Mouse (Mus musculus) intestine, embryonic 16.5 days (tissue): ENCODE data around the gene Nek9. TPM values are rescaled to one million over a fixed set of nuclear protein-coding genes. Genes with fewer than 3 reads are reported as not detected.

Source experiments
- ATAC-seq: fragments of 200-750 bp; cut with Nextera tagmentation; 2 replicates; pipeline ENCODE4 v1.8.0; 2017; ENCODE audit warnings: moderate TSS enrichment, moderate library complexity
- H3K27ac ChIP-seq: fragments of 300-500 bp; sonication (generic); 2 replicates; pipeline ENCODE4 v1.5.1; 2014; ENCODE audit warnings: mild to moderate bottlenecking, low read length
- H3K27me3 ChIP-seq: fragments of 300-500 bp; sonication (generic); replicated peaks from 2 replicates; pipeline ENCODE4 v1.6.1; 2014; ENCODE audit warnings: low read length, control low read depth, mixed read lengths; ENCODE audit not compliant: control insufficient read depth, insufficient read depth
- H3K36me3 ChIP-seq: fragments of 300-500 bp; sonication (generic); 2 replicates; pipeline ENCODE4 v1.6.1; 2014; ENCODE audit warnings: low read length, control low read depth; ENCODE audit not compliant: control insufficient read depth, insufficient read depth
- H3K4me1 ChIP-seq: fragments of 300-500 bp; sonication (generic); 2 replicates; pipeline ENCODE4 v1.6.1; 2014; ENCODE audit warnings: low read length, control low read depth, mixed read lengths; ENCODE audit not compliant: control insufficient read depth, insufficient read depth
- H3K4me2 ChIP-seq: fragments of 300-500 bp; sonication (generic); 2 replicates; pipeline ENCODE4 v1.6.1; 2014; ENCODE audit warnings: low read depth, low read length, control low read depth
- H3K4me3 ChIP-seq: fragments of 300-500 bp; sonication (generic); 2 replicates; pipeline ENCODE4 v1.5.1; 2014; ENCODE audit warnings: mild to moderate bottlenecking, low read length
- H3K9ac ChIP-seq: fragments of 300-500 bp; sonication (generic); 2 replicates; pipeline ENCODE4 v1.6.1; 2014; ENCODE audit warnings: low read depth, low read length
- H3K9me3 ChIP-seq: fragments of 300-500 bp; sonication (generic); 2 replicates; pipeline ENCODE4 v1.6.1; 2016; ENCODE audit warnings: low read length, control low read depth; ENCODE audit not compliant: control insufficient read depth
- WGBS: fragments of 180-500 bp; shearing (Covaris S2); extraction: QIAGEN DNeasy Blood & Tissue Kit; methylation state at CpG from one replicate; pipeline ENCODE4 v1.1.7; 2014; 5-methylcytosine and 5-hydroxymethylcytosine counted together
- polyA plus RNA-seq: library from polyadenylated mRNA; unstranded; fragments of >200 nt; fragmentation: Nextera tagmentation; extraction: Ambion mirVana; gene quantifications from 2 replicates; pipeline ENCODE4 v1.2.1, GENCODE M21; 2015

Gene Nek9
- 13.2 and 15.9 TPM in 2 replicates for polyA plus RNA-seq

DNA sequence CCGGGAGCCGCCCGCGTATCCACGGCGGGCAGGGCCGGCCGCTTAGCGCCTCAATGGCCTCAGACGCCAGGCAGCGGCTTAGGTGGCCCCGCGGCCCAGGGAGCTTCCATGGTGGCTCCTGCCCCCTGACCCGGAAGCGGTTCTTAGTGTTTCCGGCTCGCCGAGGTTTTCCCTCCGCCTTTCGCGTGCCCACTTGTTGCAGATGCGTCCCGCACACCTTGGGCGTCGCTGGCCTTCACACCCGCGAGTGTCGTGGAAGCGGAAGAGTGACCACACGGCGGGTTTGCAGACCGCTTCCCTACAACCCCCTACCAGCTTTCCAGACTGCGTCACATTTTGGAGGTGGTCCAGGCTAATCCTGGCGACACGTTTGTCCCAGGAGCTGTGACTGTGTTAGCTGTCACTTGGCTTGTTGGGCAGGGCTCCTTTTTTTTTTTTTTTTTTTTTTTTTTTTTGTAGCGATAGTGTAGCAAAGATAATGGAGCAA is at the start of gene Nek9:
Nek9 (minus strand) TSS at position 120 of the 487 bp plus-strand sequence.
- Histone ChIP-seq H3K27me3 (no peaks in the 10 kb centered on the region), H3K27ac (peak within 1 kb of the TSS; percentile 91), H3K9ac (peak within 1 kb of the TSS; percentile 98), H3K4me1 (peaks cover 19% of the 10 kb centered on the region), H3K36me3 (no peaks in the 10 kb centered on the region), H3K9me3 (no peaks in the 10 kb centered on the region), H3K4me3 (peak within 1 kb of the TSS; percentile 94), H3K4me2 (peak within 1 kb of the TSS; percentile 67)
- ATAC-seq, result peak; percentile 87
- under 1% methylated on average over 36 of the region's 36 CpGs for WGBS

GRCm38 (mm10) chr12:85385995-85386375 is 46.8 kb upstream of the Nek9 start:
- ATAC-seq, result no peak
- 48% methylated on average over 5 of the region's 5 CpGs for whole genome bisulfite sequencing
- H3K9ac ChIP-seq, result no peak overlapping the region
- no peaks in the 10 kb centered on the region for H3K27me3 ChIP-seq
- peaks cover 14% of the 10 kb centered on the region; the same call in 1 of the 2 replicates for H3K4me1 ChIP-seq
- no peaks in the 10 kb centered on the region for H3K36me3 ChIP-seq
- H3K9me3 ChIP-seq, result no peaks in the 10 kb centered on the region
- no peak overlapping the region for H3K27ac ChIP-seq
- no peak overlapping the region for H3K4me3 ChIP-seq
- H3K4me2 ChIP-seq, result no peak overlapping the region

- Histone ChIP-seq H3K4me2 (no peak overlapping the region), H3K9ac (no peak overlapping the region)
- WGBS, result 66% methylated on average over 10 of the region's 10 CpGs
Measured at GRCm38 (mm10) chr12:85385329-85385994, 46.3 kb upstream of the Nek9 start.

DNA sequence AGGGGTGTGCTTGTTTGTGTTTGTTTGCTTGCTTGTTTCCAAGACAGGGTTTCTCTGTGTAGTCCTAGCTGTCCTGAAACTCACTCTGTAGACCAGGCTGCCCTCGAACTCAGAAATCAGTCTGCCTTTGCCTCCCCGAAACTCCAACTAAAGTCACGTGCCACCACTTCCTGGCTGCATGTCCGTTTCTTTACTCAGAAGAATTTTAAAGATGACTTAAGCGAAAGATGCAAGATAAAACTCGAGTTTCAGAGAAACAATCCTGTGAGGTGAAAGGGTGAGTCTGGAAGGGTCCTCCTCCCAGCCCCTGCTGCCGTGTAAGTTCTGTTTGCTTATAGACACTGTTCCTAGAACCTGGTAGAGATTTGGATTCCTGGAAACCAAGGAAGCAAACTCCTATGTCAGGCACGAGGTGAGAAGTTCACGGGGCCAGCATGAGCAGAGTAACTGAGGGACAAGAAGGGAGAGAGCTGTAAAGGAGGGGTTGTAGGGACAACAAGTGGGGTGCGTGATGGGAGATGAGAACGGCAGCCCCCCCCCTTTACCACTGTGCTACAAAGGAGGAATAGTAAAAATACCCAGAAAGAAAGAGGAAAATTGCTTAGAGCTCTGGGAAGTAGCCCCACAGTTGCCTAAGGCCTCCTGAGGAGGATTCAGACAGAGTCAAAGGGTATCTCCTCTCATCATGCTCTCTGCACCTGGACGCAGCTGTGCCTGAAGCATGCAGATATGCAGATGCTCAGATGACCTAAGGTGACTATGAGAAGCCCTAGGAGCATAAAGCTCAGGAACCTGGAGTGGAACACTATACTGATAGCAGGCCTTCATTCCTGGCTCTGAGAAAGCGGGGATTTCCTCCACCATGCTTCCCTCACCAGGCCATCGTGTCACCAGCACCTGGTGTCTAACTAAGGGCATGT is 43.9 kb upstream of the Nek9 start:
- H3K9ac ChIP-seq, result no peak overlapping the region
- no peaks in the 10 kb centered on the region for H3K36me3 ChIP-seq
- H3K4me3 ChIP-seq, result no peak overlapping the region
- H3K27me3 ChIP-seq, result no peaks in the 10 kb centered on the region
- 63% methylated on average over 14 of the region's 14 CpGs for WGBS
- H3K4me1 ChIP-seq, result no peaks in the 10 kb centered on the region
- no peaks in the 10 kb centered on the region for H3K9me3 ChIP-seq
- no peak overlapping the region for H3K4me2 ChIP-seq
- no peak overlapping the region for H3K27ac ChIP-seq
- no peak for ATAC-seq

More at GRCm38 (mm10) chr12:85385329-85385994, 46.3 kb upstream of the Nek9 start:
- Histone ChIP-seq H3K4me1 (peaks cover 14% of the 10 kb centered on the region; the same call in 1 of the 2 replicates), H3K27me3 (no peaks in the 10 kb centered on the region), H3K36me3 (no peaks in the 10 kb centered on the region), H3K4me3 (no peak overlapping the region), H3K9me3 (no peaks in the 10 kb centered on the region), H3K27ac (no peak overlapping the region)
- no peak for ATAC-seq

GRCm38 (mm10) chr12:85381570-85381969 is 42.4 kb upstream of the Nek9 start:
- no peak for ATAC-seq
- H3K27me3 ChIP-seq, result no peaks in the 10 kb centered on the region
- H3K4me3 ChIP-seq, result no peak overlapping the region
- no peaks in the 10 kb centered on the region for H3K4me1 ChIP-seq
- H3K27ac ChIP-seq, result no peak overlapping the region
- H3K4me2 ChIP-seq, result no peak overlapping the region
- H3K36me3 ChIP-seq, result no peaks in the 10 kb centered on the region
- H3K9me3 ChIP-seq, result no peaks in the 10 kb centered on the region
- no peak overlapping the region for H3K9ac ChIP-seq
- WGBS, result 81% methylated on average over 6 of the region's 6 CpGs

DNA sequence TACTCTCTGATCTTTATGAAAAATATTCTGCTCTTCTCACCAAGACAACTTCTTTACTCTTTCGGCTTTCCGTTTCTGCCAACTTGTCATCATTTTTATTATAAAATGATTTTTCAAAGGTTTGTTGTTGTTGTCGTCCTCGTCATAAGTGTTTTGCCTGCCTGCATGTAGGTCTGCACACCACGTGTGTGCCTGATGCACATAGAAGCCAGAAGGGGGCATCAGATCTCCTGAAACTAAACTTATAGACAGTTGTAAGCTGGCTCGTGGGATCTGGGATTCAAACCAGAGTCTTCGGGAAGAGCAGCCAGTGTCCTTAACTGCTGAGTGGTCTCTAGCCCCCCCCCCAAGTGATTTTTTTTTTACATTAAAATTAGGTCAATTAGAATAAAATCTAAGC is 41.8 kb upstream of the Nek9 start:
- Histone ChIP-seq H3K4me3 (no peak overlapping the region), H3K4me1 (no peaks in the 10 kb centered on the region), H3K36me3 (no peaks in the 10 kb centered on the region), H3K9me3 (no peaks in the 10 kb centered on the region), H3K9ac (no peak overlapping the region), H3K27me3 (no peaks in the 10 kb centered on the region), H3K27ac (no peak overlapping the region), H3K4me2 (no peak overlapping the region)
- no peak for ATAC-seq
- WGBS, result 83% methylated on average over 7 of the region's 7 CpGs

- no peaks in the 10 kb centered on the region for H3K27me3 ChIP-seq
- no peak for ATAC-seq
- H3K4me2 ChIP-seq, result no peak overlapping the region
- no peak overlapping the region for H3K4me3 ChIP-seq
- 53% methylated on average over 1 of the region's 1 CpGs for WGBS
- no peaks in the 10 kb centered on the region for H3K9me3 ChIP-seq
- H3K4me1 ChIP-seq, result peaks cover 3% of the 10 kb centered on the region; the same call in 1 of the 2 replicates
- H3K9ac ChIP-seq, result no peak overlapping the region
- no peak overlapping the region for H3K27ac ChIP-seq
- H3K36me3 ChIP-seq, result no peaks in the 10 kb centered on the region
Measured at GRCm38 (mm10) chr12:85380308-85380707, 41.1 kb upstream of the Nek9 start.

- ATAC-seq, result no peak
- 90% methylated on average over 2 of the region's 2 CpGs for WGBS
- Histone ChIP-seq H3K4me1 (peaks cover 3% of the 10 kb centered on the region; the same call in 1 of the 2 replicates), H3K9me3 (no peaks in the 10 kb centered on the region), H3K4me3 (no peak overlapping the region), H3K27me3 (no peaks in the 10 kb centered on the region), H3K27ac (no peak overlapping the region), H3K9ac (no peak overlapping the region), H3K4me2 (no peak overlapping the region), H3K36me3 (no peaks in the 10 kb centered on the region)
Measured at GRCm38 (mm10) chr12:85378271-85378670, 39.1 kb upstream of the Nek9 start.

DNA sequence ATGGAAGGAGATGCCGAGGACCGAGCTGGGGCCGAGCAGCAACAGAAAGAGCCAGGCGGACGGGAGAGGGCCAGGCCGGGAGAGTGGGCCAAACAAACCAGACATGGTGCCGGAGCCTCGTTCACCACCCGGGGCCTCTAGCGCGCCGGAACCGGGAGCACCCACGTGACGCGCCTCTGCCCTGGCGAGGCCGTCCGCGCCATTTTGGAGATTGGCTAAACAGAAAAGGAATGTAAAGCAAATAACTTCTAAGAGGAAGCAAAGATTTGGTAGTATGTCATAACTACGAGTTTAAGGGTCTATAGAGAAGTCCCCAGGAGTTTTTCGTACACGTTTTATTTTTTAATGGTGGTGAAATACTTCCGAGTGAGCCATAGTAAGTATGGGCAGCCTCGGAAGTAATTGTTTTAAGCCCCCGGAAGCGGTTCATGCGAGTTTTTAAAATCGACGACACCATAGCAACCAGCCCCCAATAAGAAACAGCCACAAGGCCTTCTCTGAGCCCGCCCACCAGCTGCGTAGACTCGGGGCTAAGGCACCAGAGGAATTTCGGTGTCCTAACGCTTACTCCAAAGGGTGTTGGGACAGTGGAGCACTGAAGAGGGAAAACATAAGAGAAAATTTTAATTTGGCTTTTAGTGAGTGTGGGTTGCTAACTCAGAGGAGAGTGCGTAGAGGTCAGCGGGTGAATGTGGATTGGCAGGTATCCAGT is 35.6 kb upstream of the Nek9 start, which contains the start of gene Tmed10:
Tmed10 (minus strand) TSS at position 287 of the 712 bp plus-strand sequence.
- H3K4me1 ChIP-seq, result peaks cover 13% of the 10 kb centered on the region

More for the DNA sequence above, 35.6 kb upstream of the Nek9 start, which contains the start of gene Tmed10:
- Histone ChIP-seq H3K27ac (peak within 1 kb of the TSS; percentile 83), H3K4me2 (peak within 1 kb of the TSS; percentile 61), H3K36me3 (no peaks in the 10 kb centered on the region), H3K9me3 (no peaks in the 10 kb centered on the region), H3K27me3 (no peaks in the 10 kb centered on the region), H3K9ac (peak within 1 kb of the TSS; percentile 91), H3K4me3 (peak within 1 kb of the TSS; percentile 74)
- under 1% methylated on average over 37 of the region's 37 CpGs for WGBS
- ATAC-seq, result peak; percentile 96
